Mouse (Mus musculus) midbrain, embryonic 10.5 days (tissue): ENCODE measurements around the gene Syt16. TPM values are rescaled to one million over a fixed set of nuclear protein-coding genes. Genes with fewer than 3 reads are reported as not detected.
A peak's percentile ranks its signal among the peaks of the same experiment; 100 is the strongest.

Experiments
- DNase-seq: peaks from one replicate; pipeline ENCODE4 v3.0.0-alpha.2; 2017; ENCODE audit warnings: low spot score
- H3K27ac ChIP-seq: fragments of 300-500 bp; sonication (generic); replicated peaks from 2 replicates; pipeline ENCODE4 v1.5.1; 2016; ENCODE audit warnings: mild to moderate bottlenecking
- H3K27me3 ChIP-seq: fragments of 300-500 bp; sonication (generic); 2 replicates; pipeline ENCODE4 v1.6.1; 2016; ENCODE audit warnings: low read depth, mild to moderate bottlenecking; ENCODE audit not compliant: poor library complexity, severe bottlenecking
- H3K36me3 ChIP-seq: fragments of 300-500 bp; sonication (generic); 2 replicates; pipeline ENCODE4 v1.6.1; 2016; ENCODE audit warnings: mild to moderate bottlenecking, moderate library complexity
- H3K4me1 ChIP-seq: fragments of 300-500 bp; sonication (generic); 2 replicates; pipeline ENCODE4 v1.6.1; 2016
- H3K4me3 ChIP-seq: fragments of 300-500 bp; sonication (generic); 2 replicates; pipeline ENCODE4 v1.5.1; 2016; ENCODE audit warnings: mild to moderate bottlenecking, moderate library complexity
- H3K9me3 ChIP-seq: fragments of 300-500 bp; sonication (generic); replicated peaks from 2 replicates; pipeline ENCODE4 v1.6.1; 2016; ENCODE audit warnings: mild to moderate bottlenecking
- WGBS: fragments of 180-500 bp; shearing (Covaris S2); methylation state at CpG from one replicate; pipeline ENCODE4 v1.1.7; 2016; 5-methylcytosine and 5-hydroxymethylcytosine counted together
- polyA plus RNA-seq: library from polyadenylated mRNA; unstranded; fragments of >200 nt; fragmentation: Nextera tagmentation; extraction: Ambion mirVana; gene quantifications from 2 replicates; pipeline ENCODE4 v1.2.1, GENCODE M21; 2016

Gene Syt16
- polyA plus RNA-seq, 1 experiment from 2014 or later, result 1.8 TPM

DNA sequence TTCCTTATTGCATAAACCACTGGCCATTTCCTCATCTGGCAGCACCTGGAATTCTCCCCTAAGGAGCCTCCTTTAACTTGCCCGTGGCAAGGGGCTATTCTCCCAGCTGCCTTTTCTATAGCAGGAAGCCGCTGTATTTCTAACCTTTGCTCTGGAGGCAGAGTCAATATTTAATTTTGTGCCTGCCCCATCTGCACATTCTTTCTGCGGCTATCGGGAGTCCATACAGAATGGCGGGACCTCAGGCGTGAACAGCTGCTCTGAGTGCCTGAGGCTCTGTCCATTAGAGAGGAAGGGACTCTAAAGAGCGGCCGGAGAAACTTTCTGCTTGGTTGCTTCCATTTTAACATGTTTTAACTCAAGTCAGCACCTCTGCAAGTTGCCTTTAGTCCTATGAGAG is 89.6 kb downstream of the Syt16 start:
- 64% methylated on average over 8 of the region's 8 CpGs for WGBS
- no peak overlapping the region for H3K27ac ChIP-seq
- no peaks in the 10 kb centered on the region for H3K27me3 ChIP-seq
- no peak overlapping the region for H3K4me3 ChIP-seq
- no peaks in the 10 kb centered on the region for H3K36me3 ChIP-seq
- H3K9me3 ChIP-seq, result no peaks in the 10 kb centered on the region
- DNase-seq, result peak; percentile 21
- H3K4me1 ChIP-seq, result peaks cover 17% of the 10 kb centered on the region; the same call in 1 of the 2 replicates

DNA sequence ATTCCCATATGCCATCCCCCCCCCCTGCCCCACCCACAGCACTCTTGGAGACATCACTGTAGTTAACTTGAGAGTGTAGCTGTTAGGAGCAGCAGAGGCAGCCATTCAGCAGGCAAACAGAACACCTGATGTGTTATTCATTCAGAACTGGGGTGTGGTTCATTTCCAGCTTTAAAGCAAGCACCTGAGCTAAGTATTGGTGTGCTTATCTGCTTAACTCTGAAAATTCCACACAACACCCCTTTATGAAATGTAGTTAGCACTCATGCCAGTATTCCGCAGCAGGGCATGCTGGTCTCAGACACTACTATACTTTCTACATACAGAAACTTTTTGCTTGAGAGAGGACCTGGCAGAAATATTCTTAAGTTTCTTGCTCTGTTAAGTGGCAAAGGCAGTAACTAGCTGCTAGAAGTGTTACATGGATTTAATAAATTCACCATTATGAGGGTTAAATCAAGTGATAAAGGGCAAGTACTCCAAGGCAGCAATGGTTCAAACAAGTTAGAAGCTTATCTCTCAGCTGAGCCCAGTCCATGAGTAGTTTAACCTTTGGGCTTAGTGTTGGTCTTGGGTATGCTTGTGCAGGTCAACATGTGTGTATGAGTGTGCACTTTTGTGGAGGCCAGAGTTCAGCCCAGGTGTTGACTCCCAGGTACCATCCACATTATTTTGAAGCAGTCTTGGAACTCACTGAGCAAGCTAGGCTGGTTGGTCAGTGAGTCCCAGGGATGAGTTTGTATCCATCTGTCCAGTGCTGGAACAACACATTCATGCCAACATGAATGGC is 92.1 kb downstream of the Syt16 start:
- peaks cover 18% of the 10 kb centered on the region; the same call in 1 of the 2 replicates for H3K4me1 ChIP-seq
- 98% methylated on average over 1 of the region's 1 CpGs for WGBS
- DNase-seq, result no peak
- H3K27ac ChIP-seq, result no peak overlapping the region
- H3K9me3 ChIP-seq, result no peaks in the 10 kb centered on the region
- H3K36me3 ChIP-seq, result no peaks in the 10 kb centered on the region
- no peaks in the 10 kb centered on the region for H3K27me3 ChIP-seq
- no peak overlapping the region for H3K4me3 ChIP-seq

DNA sequence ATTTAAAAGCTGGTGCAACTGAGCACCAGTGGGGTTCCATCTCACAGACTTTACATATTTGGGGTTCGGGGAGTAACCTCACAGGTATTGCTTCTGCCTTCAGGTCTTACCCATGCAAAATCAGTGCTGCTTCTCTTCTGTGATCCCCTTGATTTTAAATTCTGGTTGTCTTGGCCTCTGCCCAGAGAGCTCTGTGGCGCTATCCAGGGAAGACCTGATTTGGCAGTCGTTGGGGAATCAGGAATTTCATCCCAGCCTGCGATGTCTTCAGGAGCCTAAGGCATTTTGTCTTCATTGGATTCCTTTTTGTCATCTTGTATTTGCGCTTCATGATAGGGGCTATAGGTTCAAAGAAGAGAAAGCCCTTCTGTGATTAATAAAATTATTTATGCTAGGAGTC is 95.1 kb downstream of the Syt16 start:
- Histone ChIP-seq H3K4me1 (peaks cover 10% of the 10 kb centered on the region; the same call in 1 of the 2 replicates), H3K36me3 (no peaks in the 10 kb centered on the region), H3K27ac (no peak overlapping the region), H3K4me3 (no peak overlapping the region), H3K27me3 (no peaks in the 10 kb centered on the region), H3K9me3 (no peaks in the 10 kb centered on the region)
- 87% methylated on average over 5 of the region's 5 CpGs for WGBS
- no peak for DNase-seq

DNA sequence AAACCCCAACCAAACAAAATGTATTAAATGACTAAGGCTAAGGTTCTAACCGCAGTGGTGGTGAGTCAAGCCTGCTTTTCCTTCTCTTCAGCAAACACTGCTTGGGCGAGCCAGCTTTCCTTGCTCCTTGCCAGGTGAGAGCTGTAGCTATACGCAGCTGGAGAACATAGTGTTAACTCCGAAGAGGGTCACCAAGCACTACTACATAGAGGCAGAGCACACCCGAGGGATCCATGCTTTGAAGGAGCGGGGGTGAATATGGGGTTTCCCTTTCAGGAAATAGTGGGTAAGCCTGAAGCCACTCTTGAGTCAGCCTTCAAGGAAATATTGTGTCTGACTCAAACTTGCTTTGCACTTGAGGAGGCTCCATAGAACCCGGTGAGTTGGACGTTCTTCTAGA is 95.6 kb downstream of the Syt16 start:
- no peak overlapping the region for H3K27ac ChIP-seq
- 90% methylated on average over 8 of the region's 8 CpGs for WGBS

DNA sequence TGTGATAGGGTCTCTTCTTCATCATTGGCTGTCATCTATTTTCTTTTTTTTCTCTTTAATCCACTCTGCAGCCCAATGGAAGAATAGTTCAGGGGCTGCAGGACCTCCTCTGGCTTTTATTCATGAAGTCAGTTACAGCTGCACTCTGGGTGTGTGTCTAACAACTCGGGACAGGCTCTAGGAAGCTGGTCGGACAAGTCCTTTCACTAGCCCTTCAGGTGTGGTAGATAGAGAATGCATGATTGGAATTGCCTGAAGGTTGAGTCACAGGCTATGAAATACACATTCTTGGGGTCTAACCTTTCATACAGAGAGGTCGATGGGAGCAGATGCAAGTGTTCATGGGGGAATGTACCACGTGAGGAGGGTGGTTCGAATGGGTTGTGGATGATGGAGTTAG is 97.2 kb downstream of the Syt16 start:
- no peaks in the 10 kb centered on the region for H3K9me3 ChIP-seq
- H3K27me3 ChIP-seq, result no peaks in the 10 kb centered on the region
- no peak for DNase-seq
- WGBS, result 86% methylated on average over 5 of the region's 5 CpGs
- H3K4me1 ChIP-seq, result peaks cover 23% of the 10 kb centered on the region
- no peak overlapping the region for H3K4me3 ChIP-seq
- H3K36me3 ChIP-seq, result no peaks in the 10 kb centered on the region
- H3K27ac ChIP-seq, result no peak overlapping the region

More for the DNA sequence above, 95.6 kb downstream of the Syt16 start:
- DNase-seq, result no peak
- Histone ChIP-seq H3K4me1 (peaks cover 9% of the 10 kb centered on the region; the same call in 1 of the 2 replicates), H3K9me3 (no peaks in the 10 kb centered on the region), H3K4me3 (no peak overlapping the region), H3K36me3 (no peaks in the 10 kb centered on the region), H3K27me3 (no peaks in the 10 kb centered on the region)

DNA sequence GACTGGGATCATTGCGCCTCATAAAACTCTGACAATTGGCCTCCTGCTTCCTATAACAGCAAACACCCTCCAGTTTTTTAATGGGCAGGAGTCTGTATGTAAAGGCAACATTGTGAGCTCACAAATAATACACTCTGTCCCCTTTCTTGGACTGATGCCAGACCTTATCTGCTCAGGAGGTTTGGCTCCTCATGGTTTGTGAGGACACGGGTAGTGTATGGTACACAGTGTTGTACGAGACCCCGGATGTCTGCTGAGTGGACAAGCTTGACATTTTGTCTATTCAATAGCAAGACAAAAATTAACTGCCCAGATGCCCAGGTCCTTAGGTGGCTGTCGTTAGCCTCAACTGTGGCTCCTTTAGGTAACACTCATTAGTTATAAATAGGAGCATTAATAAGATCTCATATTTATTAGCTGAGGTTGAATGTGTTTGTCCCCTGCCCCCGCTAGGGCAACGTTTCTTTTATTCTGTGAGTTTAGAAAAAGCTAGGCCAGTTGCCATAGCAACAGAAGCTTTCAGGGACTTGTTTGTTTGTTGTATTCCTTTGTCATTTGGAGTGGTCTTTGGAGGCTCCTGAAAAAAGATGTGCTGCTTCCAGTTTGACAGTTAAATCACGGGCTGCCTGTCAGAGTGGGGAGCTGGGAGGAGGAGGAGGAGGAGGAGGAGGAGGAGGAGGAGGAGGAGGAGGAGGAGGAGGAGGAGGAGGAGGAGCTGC is 101.3 kb downstream of the Syt16 start:
- DNase-seq, result no peak
- 60% methylated on average over 8 of the region's 8 CpGs for WGBS
- Histone ChIP-seq H3K36me3 (no peaks in the 10 kb centered on the region), H3K27ac (no peak overlapping the region), H3K27me3 (no peaks in the 10 kb centered on the region), H3K4me1 (peaks cover 18% of the 10 kb centered on the region), H3K4me3 (no peak overlapping the region), H3K9me3 (no peaks in the 10 kb centered on the region)

DNA sequence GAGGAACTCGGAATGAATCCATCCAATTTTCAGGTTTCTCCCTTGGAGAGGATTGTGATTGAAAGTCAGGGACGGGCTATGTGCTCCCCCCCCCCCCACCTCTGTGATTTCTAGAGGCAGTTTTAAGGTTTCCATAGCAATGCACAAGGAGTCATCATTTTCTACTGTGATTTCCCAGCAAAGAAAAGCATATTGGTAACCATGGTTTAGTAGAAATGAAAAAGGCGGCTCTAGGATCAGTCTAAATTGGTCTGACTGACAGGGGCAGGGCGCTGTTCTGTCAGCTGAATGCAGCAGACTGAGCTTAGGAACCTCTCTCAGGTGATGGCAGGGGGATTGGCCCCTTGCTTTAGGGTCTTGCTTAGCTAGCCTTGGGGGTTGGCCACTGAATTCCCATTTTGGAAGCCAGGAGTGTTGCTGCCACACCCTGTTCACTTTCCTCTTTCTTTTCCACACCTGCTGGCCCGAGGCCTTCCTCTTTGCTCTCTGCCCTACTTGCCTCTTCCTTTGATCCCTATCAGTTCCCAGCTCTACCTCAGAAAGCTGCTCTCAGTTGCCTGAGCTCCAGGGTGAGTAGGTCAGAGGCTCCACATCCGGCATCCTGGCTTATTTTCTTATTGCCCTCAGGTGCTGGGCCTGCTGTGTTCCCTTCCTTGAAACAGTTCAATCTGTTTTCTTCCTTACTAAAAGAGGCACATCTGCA is 108.5 kb downstream of the Syt16 start:
- WGBS, result 75% methylated on average over 6 of the region's 6 CpGs
- H3K4me3 ChIP-seq, result no peak overlapping the region
- no peak for DNase-seq

DNA sequence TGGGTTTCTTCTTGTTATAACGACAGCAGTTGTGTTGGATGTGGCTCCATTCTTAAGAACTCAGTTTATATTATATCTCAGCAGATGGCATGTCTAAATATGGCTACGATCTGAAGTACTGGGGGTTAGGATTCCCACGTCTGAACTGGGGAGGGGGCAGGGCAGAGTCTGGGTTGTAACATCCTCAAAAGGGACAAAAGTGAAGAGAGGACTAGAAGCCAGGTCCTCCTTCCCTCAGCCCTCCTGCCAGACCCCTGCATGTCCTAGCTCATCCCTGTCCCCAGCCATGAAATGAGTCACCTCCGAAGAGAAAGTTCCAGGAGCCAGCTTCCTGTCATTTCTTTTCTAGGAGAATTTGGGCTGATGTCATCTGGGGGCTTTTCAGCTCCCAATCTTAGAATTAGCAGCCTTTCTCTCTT is 111.2 kb downstream of the Syt16 start:
- H3K4me1 ChIP-seq, result peaks cover 10% of the 10 kb centered on the region; the same call in 1 of the 2 replicates
- no peaks in the 10 kb centered on the region for H3K27me3 ChIP-seq
- no peak overlapping the region for H3K27ac ChIP-seq
- WGBS, result 79% methylated on average over 4 of the region's 4 CpGs
- no peak overlapping the region for H3K4me3 ChIP-seq
- no peaks in the 10 kb centered on the region for H3K36me3 ChIP-seq
- no peak for DNase-seq
- no peaks in the 10 kb centered on the region for H3K9me3 ChIP-seq

More for the DNA sequence above, 108.5 kb downstream of the Syt16 start:
- Histone ChIP-seq H3K9me3 (no peaks in the 10 kb centered on the region), H3K27ac (no peak overlapping the region), H3K4me1 (peaks cover 10% of the 10 kb centered on the region; the same call in 1 of the 2 replicates), H3K27me3 (no peaks in the 10 kb centered on the region), H3K36me3 (no peaks in the 10 kb centered on the region)

DNA sequence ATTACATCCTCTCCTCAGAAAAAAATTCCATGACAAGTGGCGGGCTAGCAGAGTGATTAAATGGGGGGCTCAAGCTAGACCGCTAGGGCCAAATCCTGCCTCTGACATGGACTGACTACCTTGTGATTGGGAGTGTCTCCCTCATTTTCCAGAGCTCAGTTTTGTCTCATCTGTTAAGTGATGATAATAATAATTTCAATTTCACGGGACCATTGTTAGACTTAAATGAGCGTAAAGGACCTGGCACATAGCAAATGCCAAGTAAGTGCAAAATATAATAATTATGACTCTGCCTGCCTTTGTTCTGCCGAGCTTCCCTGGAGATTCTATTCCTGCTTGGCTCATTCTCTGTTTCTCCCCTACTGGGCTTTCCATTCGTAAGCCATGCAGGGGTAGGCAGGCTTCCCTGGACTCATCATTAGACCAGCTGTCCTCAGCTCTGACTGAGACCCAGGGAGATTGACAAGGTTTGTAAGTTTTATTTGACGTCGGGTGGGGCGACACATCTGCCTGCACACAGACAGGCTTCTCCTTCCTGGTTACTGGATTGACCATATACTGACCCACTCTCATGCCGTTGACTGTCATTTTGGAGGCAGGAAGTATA is 112.1 kb downstream of the Syt16 start:
- no peak overlapping the region for H3K27ac ChIP-seq
- WGBS, result 82% methylated on average over 10 of the region's 10 CpGs
- DNase-seq, result no peak
- H3K4me3 ChIP-seq, result no peak overlapping the region
- peaks cover 10% of the 10 kb centered on the region; the same call in 1 of the 2 replicates for H3K4me1 ChIP-seq
- H3K36me3 ChIP-seq, result no peaks in the 10 kb centered on the region
- no peaks in the 10 kb centered on the region for H3K9me3 ChIP-seq
- H3K27me3 ChIP-seq, result no peaks in the 10 kb centered on the region

DNA sequence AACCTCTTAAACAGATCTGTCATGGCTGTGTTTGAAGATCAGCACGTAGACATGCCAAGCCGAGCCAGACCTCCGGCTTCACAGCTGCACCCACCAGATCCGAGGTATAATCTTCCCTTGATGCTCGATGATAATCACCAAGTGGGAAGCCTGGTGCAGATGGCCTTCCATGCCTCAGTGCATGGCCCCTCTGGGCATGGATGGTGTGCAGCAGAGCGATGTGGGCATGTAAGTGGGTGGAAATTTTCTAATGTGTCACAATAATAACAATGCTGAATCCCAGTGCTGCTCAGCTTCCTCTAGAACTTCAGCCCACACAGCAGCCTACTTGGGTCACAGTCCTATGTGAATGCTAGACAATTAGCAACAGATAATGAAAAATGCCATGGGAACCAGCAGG is 119.4 kb downstream of the Syt16 start:
- Histone ChIP-seq H3K4me3 (no peak overlapping the region), H3K27ac (no peak overlapping the region), H3K4me1 (no peaks in the 10 kb centered on the region), H3K36me3 (no peaks in the 10 kb centered on the region), H3K9me3 (no peaks in the 10 kb centered on the region), H3K27me3 (no peaks in the 10 kb centered on the region)
- WGBS, result 80% methylated on average over 6 of the region's 6 CpGs
- DNase-seq, result no peak

DNA sequence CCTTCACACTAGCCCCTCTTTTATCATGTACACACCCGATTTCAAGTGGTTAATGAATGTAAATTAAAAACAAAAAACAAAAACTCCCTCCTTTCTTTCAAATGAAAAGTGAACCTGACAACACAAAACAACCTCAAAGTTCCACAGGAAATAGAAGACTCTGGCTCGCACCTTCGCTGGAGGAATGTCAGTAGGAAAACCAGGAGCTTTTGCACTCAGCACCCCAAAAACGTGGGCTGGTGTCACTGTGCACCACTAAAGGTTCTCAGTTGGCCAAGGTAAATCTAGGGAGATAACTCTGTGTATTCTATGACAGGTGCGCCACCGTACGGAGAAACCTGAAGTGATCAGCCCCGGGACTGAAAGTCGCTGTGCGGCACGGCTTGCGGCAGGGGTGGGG is 128.3 kb downstream of the Syt16 start:
- H3K9me3 ChIP-seq, result peaks cover 22% of the 10 kb centered on the region
- WGBS, result 87% methylated on average over 12 of the region's 12 CpGs
- no peak for DNase-seq
- 0 out of 2 replicates have a peak, but pooled peaks cover 2% of the 10 kb centered on the region for H3K4me1 ChIP-seq
- H3K4me3 ChIP-seq, result no peak overlapping the region
- no peak overlapping the region for H3K27ac ChIP-seq
- H3K27me3 ChIP-seq, result no peaks in the 10 kb centered on the region
- H3K36me3 ChIP-seq, result no peaks in the 10 kb centered on the region

DNA sequence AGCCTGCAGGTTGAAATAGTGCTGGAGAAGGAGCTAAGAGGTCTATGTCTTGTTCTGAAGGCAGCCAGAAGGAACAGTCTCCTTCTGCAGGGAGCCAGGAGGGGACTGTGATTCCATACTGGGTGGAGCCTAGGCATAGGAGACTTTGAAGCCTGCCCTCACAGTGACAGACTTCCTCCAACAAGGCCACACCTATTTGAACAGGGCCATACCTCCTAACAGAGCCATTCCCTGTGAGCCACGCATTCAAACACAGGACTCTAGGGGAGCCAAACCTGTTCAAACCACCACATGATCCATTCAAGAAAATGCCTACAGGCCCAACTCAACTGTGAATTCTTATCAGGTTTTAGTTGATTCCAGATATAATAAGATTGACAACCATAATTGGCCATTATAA is 130.8 kb downstream of the Syt16 start:
- H3K27me3 ChIP-seq, result no peaks in the 10 kb centered on the region
- H3K9me3 ChIP-seq, result peaks cover 22% of the 10 kb centered on the region
- 68% methylated on average over 1 of the region's 1 CpGs for WGBS
- peaks cover 17% of the 10 kb centered on the region for H3K4me1 ChIP-seq
- DNase-seq, result no peak
- no peaks in the 10 kb centered on the region for H3K36me3 ChIP-seq
- H3K27ac ChIP-seq, result no peak overlapping the region
- H3K4me3 ChIP-seq, result no peak overlapping the region
